Mouse (Mus musculus): ENCODE results near the gene Cfap46.

DNA sequence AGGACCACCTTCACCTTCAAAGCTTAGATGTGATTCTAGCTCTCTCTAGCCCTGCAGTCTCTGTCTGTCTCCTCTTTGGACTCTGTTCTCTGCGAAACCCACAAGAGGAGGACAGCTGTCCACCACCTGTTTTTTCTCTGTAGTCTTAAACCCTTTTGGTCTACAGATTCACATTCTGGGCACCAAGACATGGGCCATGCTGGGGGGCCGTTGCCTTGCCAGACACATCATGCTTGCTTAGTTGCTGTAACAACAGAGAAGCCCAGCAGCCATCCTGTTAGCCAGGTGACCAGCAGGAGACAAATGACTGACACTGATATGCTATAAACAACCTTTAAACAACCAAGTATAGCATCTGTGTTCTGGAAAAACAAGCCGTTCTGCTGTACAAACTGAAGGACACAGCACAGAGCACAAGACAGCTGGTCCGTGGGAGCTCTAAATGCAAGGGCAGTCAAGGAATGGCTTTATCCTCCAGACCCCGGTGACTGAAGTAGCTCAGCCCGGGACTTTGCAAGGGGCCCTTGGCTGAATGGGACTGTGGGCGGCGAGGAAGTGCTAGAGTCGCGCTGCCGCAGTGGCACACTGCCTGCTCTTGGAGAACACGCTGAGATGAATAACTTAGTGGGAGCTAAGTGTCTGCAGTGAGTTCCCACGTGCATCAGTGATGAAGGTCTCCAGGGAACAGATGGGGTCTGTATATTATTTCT, 22.9 kb upstream of the Cfap46 start:
- TF ChIP-seq POLR2A (IDR thresholded peaks at IDR 0.05; ENCODE audit: low read depth, low read length): no peak
- no peak for TF ChIP-seq CTCF (IDR thresholded peaks at IDR 0.05; ENCODE audit: extremely low read depth, insufficient read depth, insufficient read length, insufficient replicate concordance)
